Mouse (Mus musculus) E14TG2a.4 (cell line): ENCODE data around the gene Rpn2.

Experiments
- H3K27me3 ChIP-seq: 2 replicates; pipeline ENCODE4 v1.6.1; 2014; ENCODE audit warnings: low read length, control low read depth; ENCODE audit not compliant: insufficient read depth
- H3K36me3 ChIP-seq: 2 replicates; pipeline ENCODE4 v1.6.1; 2014; ENCODE audit warnings: low read length, control low read depth; ENCODE audit not compliant: insufficient read depth
- H3K4me1 ChIP-seq: replicated peaks from 2 replicates; pipeline ENCODE4 v1.6.1; 2014; ENCODE audit warnings: low read depth, low read length, control low read depth
- H3K4me3 ChIP-seq: replicated peaks from 2 replicates; pipeline ENCODE4 v1.5.1; 2014; ENCODE audit warnings: mild to moderate bottlenecking, low read length
- H3K9me3 ChIP-seq: 2 replicates; pipeline ENCODE4 v1.6.1; 2014; ENCODE audit warnings: low read length, control low read depth
- CTCF ChIP-seq: conservative IDR thresholded peaks from 2 replicates; pipeline ENCODE4 v1.5.1; 2014; ENCODE audit warnings: low read length
- NANOG ChIP-seq: IDR thresholded peaks from 2 replicates; pipeline ENCODE4 v1.6.1; 2014; ENCODE audit warnings: borderline replicate concordance, low read length, mixed read lengths
- POU5F1 ChIP-seq: IDR thresholded peaks from 2 replicates; pipeline ENCODE4 v1.6.1; 2014; ENCODE audit warnings: low read length, borderline replicate concordance

The Rpn2 gene

DNA sequence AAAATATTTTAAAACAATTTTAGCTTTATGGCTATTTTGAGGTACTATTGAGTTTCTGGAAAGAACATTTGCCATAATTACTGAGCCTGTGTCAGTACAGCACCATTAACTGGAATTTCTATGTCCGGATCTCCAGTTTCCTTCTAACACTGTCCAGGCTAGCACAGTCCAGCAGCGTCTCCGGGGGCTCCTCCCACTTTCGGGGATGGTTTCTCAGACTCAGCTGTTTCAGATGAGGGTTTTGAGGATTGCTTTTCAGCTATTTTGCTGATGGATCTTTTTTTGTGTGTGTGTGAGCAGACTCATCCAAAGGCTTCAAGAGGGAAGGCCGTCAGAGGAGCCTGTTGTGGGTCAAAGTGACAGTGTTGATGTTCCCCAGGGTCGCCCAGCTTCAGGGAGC is 92.9 kb downstream of the Rpn2 start:
- Histone ChIP-seq H3K27me3 (no peaks in the 10 kb centered on the region), H3K9me3 (peaks cover 23% of the 10 kb centered on the region), H3K4me1 (peaks cover 58% of the 10 kb centered on the region), H3K36me3 (peaks cover 44% of the 10 kb centered on the region), H3K4me3 (no peak overlapping the region)
- TF ChIP-seq NANOG (no peak), POU5F1 (no peak), CTCF (no peak)

- TF ChIP-seq POU5F1 (no peak), NANOG (no peak), CTCF (no peak)
- Histone ChIP-seq H3K36me3 (peaks cover 44% of the 10 kb centered on the region), H3K4me1 (peaks cover 65% of the 10 kb centered on the region), H3K4me3 (0 out of 2 replicates have a peak overlapping the region, but pooled peaks have one; percentile 10), H3K9me3 (peaks cover 23% of the 10 kb centered on the region), H3K27me3 (no peaks in the 10 kb centered on the region)
Measured at GRCm38 (mm10) chr2:157373681-157374080, 94.9 kb downstream of the Rpn2 start.

GRCm38 (mm10) chr2:157375051-157375450 is 96.2 kb downstream of the Rpn2 start:
- peaks cover 57% of the 10 kb centered on the region for H3K36me3 ChIP-seq
- TF ChIP-seq CTCF (no peak), POU5F1 (no peak), NANOG (no peak)
- H3K4me3 ChIP-seq, result no peak overlapping the region
- H3K4me1 ChIP-seq, result peaks cover 67% of the 10 kb centered on the region
- no peaks in the 10 kb centered on the region for H3K27me3 ChIP-seq
- peaks cover 23% of the 10 kb centered on the region for H3K9me3 ChIP-seq
